In genomic region chrX:71663871-71664687, GRCm38 (mm10) we compare ENCODE assay signal across 8 mouse cellular contexts. TPM values are rescaled to one million over a fixed set of nuclear protein-coding genes. Genes with fewer than 3 reads are reported as not detected.
A peak's percentile ranks its signal among the peaks of the same experiment; 100 is the strongest.
DNase-seq lines count a peak whose midpoint lies in the region; ATAC-seq and TF ChIP-seq lines count a peak whose summit lies in the region.

No protein-coding gene starts in this region.

- H3K27me3 ChIP-seq in heart, embryonic 16.5 days (ENCODE audit: control insufficient read depth, insufficient read depth, low read length), result peaks cover 60% of the 10 kb centered on the region
- H3K27me3 ChIP-seq in hindbrain, postnatal 0 days (ENCODE audit: insufficient read depth, low read length), result peaks cover 20% of the 10 kb centered on the region
- H3K27me3 ChIP-seq in neural tube, embryonic 11.5 days (ENCODE audit: control insufficient read depth, insufficient read depth, low read length), result peaks cover 65% of the 10 kb centered on the region

- peak overlapping the region; percentile 53 for H3K4me3 ChIP-seq in heart, embryonic 16.5 days (ENCODE audit: low read length)
- H3K4me3 ChIP-seq in hindbrain, postnatal 0 days (ENCODE audit: low read length), result peak overlapping the region; percentile 42
- peak overlapping the region; percentile 35 for H3K4me3 ChIP-seq in neural tube, embryonic 11.5 days (ENCODE audit: low read depth, low read length)

- peak overlapping the region; percentile 70 for H3K4me2 ChIP-seq in heart, embryonic 16.5 days (ENCODE audit: low read depth, low read length)
- peak overlapping the region; percentile 64 for H3K4me2 ChIP-seq in hindbrain, postnatal 0 days (ENCODE audit: low read depth, low read length)
- peak overlapping the region; percentile 58 for H3K4me2 ChIP-seq in neural tube, embryonic 11.5 days (ENCODE audit: low read depth)

- peak overlapping the region; percentile 17; the same call in 1 of the 2 replicates for H3K9ac ChIP-seq in heart, embryonic 16.5 days (ENCODE audit: low read length)
- H3K9ac ChIP-seq in hindbrain, postnatal 0 days (replicated peaks; ENCODE audit: low read length), result no peak overlapping the region
- H3K9ac ChIP-seq in neural tube, embryonic 11.5 days (ENCODE audit: low read length), result no peak overlapping the region; the same call in 1 of the 2 replicates

- TF ChIP-seq CTCF in hindbrain, postnatal 0 days (IDR thresholded peaks at IDR 0.05; ENCODE audit: low read depth), result no peak

- H3K27ac ChIP-seq in heart, embryonic 16.5 days (ENCODE audit: low read length), result no peak overlapping the region
- no peak overlapping the region for H3K27ac ChIP-seq in hindbrain, postnatal 0 days
- no peak overlapping the region for H3K27ac ChIP-seq in neural tube, embryonic 11.5 days (ENCODE audit: low read depth, low read length)

- intact Hi-C loops in heart, postnatal 10 days (cut with DNase I), result no loop called here
- intact Hi-C loops in left cerebral cortex, postnatal 14 days (cut with DNase I), result no loop called here

- no peaks in the 10 kb centered on the region for H3K4me1 ChIP-seq in heart, embryonic 16.5 days (ENCODE audit: control insufficient read depth, insufficient read depth, low read length)
- H3K4me1 ChIP-seq in hindbrain, postnatal 0 days (ENCODE audit: insufficient read depth, low read length), result no peaks in the 10 kb centered on the region
- H3K4me1 ChIP-seq in neural tube, embryonic 11.5 days (ENCODE audit: control insufficient read depth, insufficient read depth, low read length), result no peaks in the 10 kb centered on the region

- WGBS in heart, embryonic 16.5 days, result 11% methylated on average over 74 of the region's 76 CpGs
- 29% methylated on average over 76 of the region's 76 CpGs for WGBS in hindbrain, postnatal 0 days
- 17% methylated on average over 51 of the region's 76 CpGs for WGBS in neural tube, embryonic 11.5 days

- H3K9me3 ChIP-seq in heart, embryonic 16.5 days (replicated peaks; ENCODE audit: control insufficient read depth, low read length), result peaks cover 6% of the 10 kb centered on the region
- peaks cover 4% of the 10 kb centered on the region; the same call in 1 of the 2 replicates for H3K9me3 ChIP-seq in hindbrain, postnatal 0 days (ENCODE audit: low read length)
- no peaks in the 10 kb centered on the region; the same call in 1 of the 2 replicates for H3K9me3 ChIP-seq in neural tube, embryonic 11.5 days (ENCODE audit: control insufficient read depth, low read length)

- DNase-seq in heart, postnatal 10 days, result no peak
- DNase-seq in embryo, embryonic 11 days, result peak; percentile 36
- DNase-seq in hindbrain, postnatal 0 days (ENCODE audit: low spot score), result no peak
- DNase-seq in neural tube, embryonic 11.5 days (ENCODE audit: low spot score), result no peak
- DNase-seq in left cerebral cortex, adult 8-10 months (ENCODE audit: low spot score in 2 of 2), result no peak
- no peak for DNase-seq in adrenal gland, adult 18-20 months (ENCODE audit: low spot score in 2 of 2)
- DNase-seq in left cerebral cortex, postnatal 14 days (ENCODE audit: low spot score in 2 of 2), result no peak

- H3K36me3 ChIP-seq in heart, embryonic 16.5 days (ENCODE audit: control insufficient read depth, insufficient read depth), result no peaks in the 10 kb centered on the region
- H3K36me3 ChIP-seq in hindbrain, postnatal 0 days (ENCODE audit: insufficient read depth, low read length), result no peaks in the 10 kb centered on the region
- H3K36me3 ChIP-seq in neural tube, embryonic 11.5 days (ENCODE audit: control insufficient read depth, insufficient read depth, low read length), result no peaks in the 10 kb centered on the region

- no peak; the same call in 1 of the 2 replicates for ATAC-seq in heart, embryonic 16.5 days (replicated peaks; ENCODE audit: extremely low read depth, insufficient read depth, low FRiP score)
- peak; percentile 55; the same call in 1 of the 2 replicates for ATAC-seq in hindbrain, postnatal 0 days
- ATAC-seq in neural tube, embryonic 11.5 days (ENCODE audit: insufficient read depth, low FRiP score, low TSS enrichment), result 0 out of 2 replicates have a peak, but pooled peaks have one; percentile 45

RNA-seq across cellular contexts. Expression of gene Gpr50, which starts 0.6 kb away (rescaled TPM):
- polyA plus RNA-seq in heart, embryonic 16.5 days (2015; fragmentation: Nextera tagmentation; extraction: Ambion mirVana), result 0.21 and 0.64 TPM in 2 replicates
- not detected for total RNA-seq in heart, postnatal 10 days (2021)
- total RNA-seq in hindbrain, postnatal 0 days (2014; rRNA removed), result 2.3 and 9.4 TPM in 2 replicates
- 2.0 and 2.4 TPM in 2 replicates for polyA plus RNA-seq in hindbrain, postnatal 0 days (2015; fragmentation: Nextera tagmentation; extraction: Ambion mirVana)
- 0.11 and 0.61 TPM in 2 replicates for polyA plus RNA-seq in neural tube, embryonic 11.5 days (2014; fragmentation: Nextera tagmentation; extraction: Ambion mirVana)
- total RNA-seq in left cerebral cortex, adult 8-10 months (2022), result 1 to 10 TPM in 1 of 4 experiments, under 1 TPM in 2, not detected in 1; 0.78 to 1.4 (median 0.87) TPM
- not detected for total RNA-seq in adrenal gland, adult 18-20 months (2021)
- under 1 TPM in 1 of 2 experiments, not detected in 1; 0.49 TPM for total RNA-seq in left cerebral cortex, postnatal 14 days (2021)
